Comparison of ENCODE assay signal across 8 mouse cellular contexts in the genomic region with DNA sequence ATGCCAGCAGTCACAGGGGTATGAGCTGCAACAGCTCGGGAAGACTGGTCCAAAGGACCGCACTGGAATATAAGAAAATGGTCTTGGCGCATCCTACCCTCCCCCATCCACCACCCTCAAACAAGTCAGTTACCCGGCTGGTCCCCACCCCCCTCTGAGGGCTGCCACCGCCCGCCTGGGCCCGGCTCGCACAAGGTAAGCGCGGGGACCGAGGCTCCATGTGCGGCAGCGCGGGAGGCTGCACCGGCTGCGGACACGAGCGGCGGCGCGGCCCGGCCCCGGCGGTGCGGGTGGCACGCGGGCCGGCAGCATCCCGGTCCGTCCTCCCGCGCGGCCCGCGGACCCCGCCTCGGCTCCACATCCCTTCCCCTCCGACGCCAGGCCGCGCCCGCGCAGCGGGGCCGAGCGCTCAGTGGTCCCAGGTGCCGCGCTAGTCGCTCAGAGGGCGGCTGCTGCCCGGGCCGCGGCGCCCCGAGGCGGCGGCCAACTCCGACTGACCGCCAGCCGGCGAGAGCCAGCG. TPM values are rescaled to one million over a fixed set of nuclear protein-coding genes. Genes with fewer than 3 reads are reported as not detected.
A peak's percentile ranks its signal among the peaks of the same experiment; 100 is the strongest.
DNase-seq lines count a peak whose midpoint lies in the region; ATAC-seq and TF ChIP-seq lines count a peak whose summit lies in the region.

No protein-coding gene starts in this region.

- no peaks in the 10 kb centered on the region for H3K9me3 ChIP-seq in heart, embryonic 10.5 days
- H3K9me3 ChIP-seq in forebrain, embryonic 13.5 days (replicated peaks): no peaks in the 10 kb centered on the region
- no peaks in the 10 kb centered on the region for H3K9me3 ChIP-seq in hindbrain, embryonic 15.5 days
- H3K9me3 ChIP-seq in limb, embryonic 13.5 days: no peaks in the 10 kb centered on the region
- H3K9me3 ChIP-seq in midbrain, embryonic 12.5 days: no peaks in the 10 kb centered on the region

- 1% methylated on average over 49 of the region's 62 CpGs for WGBS in heart, embryonic 10.5 days
- 0% methylated on average over 39 of the region's 62 CpGs for WGBS in forebrain, embryonic 13.5 days
- 0% methylated on average over 59 of the region's 62 CpGs for WGBS in hindbrain, embryonic 15.5 days
- under 1% methylated on average over 47 of the region's 62 CpGs for WGBS in limb, embryonic 13.5 days
- under 1% methylated on average over 42 of the region's 62 CpGs for WGBS in midbrain, embryonic 12.5 days

- H3K27me3 ChIP-seq in heart, embryonic 10.5 days (ENCODE audit: insufficient read depth, poor library complexity, severe bottlenecking): no peaks in the 10 kb centered on the region
- no peaks in the 10 kb centered on the region for H3K27me3 ChIP-seq in forebrain, embryonic 13.5 days
- H3K27me3 ChIP-seq in hindbrain, embryonic 15.5 days: no peaks in the 10 kb centered on the region
- no peaks in the 10 kb centered on the region for H3K27me3 ChIP-seq in limb, embryonic 13.5 days
- H3K27me3 ChIP-seq in midbrain, embryonic 12.5 days: no peaks in the 10 kb centered on the region

- H3K36me3 ChIP-seq in heart, embryonic 10.5 days: no peaks in the 10 kb centered on the region
- H3K36me3 ChIP-seq in forebrain, embryonic 13.5 days (ENCODE audit: poor library complexity, severe bottlenecking): no peaks in the 10 kb centered on the region
- no peaks in the 10 kb centered on the region for H3K36me3 ChIP-seq in hindbrain, embryonic 15.5 days
- no peaks in the 10 kb centered on the region for H3K36me3 ChIP-seq in limb, embryonic 13.5 days
- H3K36me3 ChIP-seq in midbrain, embryonic 12.5 days: no peaks in the 10 kb centered on the region

- peak overlapping the region; percentile 71 for H3K4me2 ChIP-seq in forebrain, embryonic 13.5 days
- H3K4me2 ChIP-seq in hindbrain, embryonic 15.5 days: peak overlapping the region; percentile 58
- peak overlapping the region; percentile 69 for H3K4me2 ChIP-seq in limb, embryonic 13.5 days (replicated peaks)
- H3K4me2 ChIP-seq in midbrain, embryonic 12.5 days (replicated peaks): peak overlapping the region; percentile 69

- peak; percentile 64 for ATAC-seq in forebrain, embryonic 13.5 days
- peak; percentile 74 for ATAC-seq in hindbrain, embryonic 15.5 days (ENCODE audit: low FRiP score, low read depth)
- ATAC-seq in limb, embryonic 13.5 days (ENCODE audit: low FRiP score, low read depth): peak; percentile 55
- ATAC-seq in midbrain, embryonic 12.5 days (ENCODE audit: low FRiP score, low read depth): peak; percentile 73

- H3K4me3 ChIP-seq in heart, embryonic 10.5 days: peak overlapping the region; percentile 78
- peak overlapping the region; percentile 96 for H3K4me3 ChIP-seq in bone marrow macrophage, adult 2 months (ENCODE audit: insufficient read depth, low read length)
- H3K4me3 ChIP-seq in forebrain, embryonic 13.5 days: peak overlapping the region; percentile 90
- H3K4me3 ChIP-seq in hindbrain, embryonic 15.5 days: peak overlapping the region; percentile 93
- H3K4me3 ChIP-seq in limb, embryonic 13.5 days: peak overlapping the region; percentile 90
- peak overlapping the region; percentile 94 for H3K4me3 ChIP-seq in midbrain, embryonic 12.5 days

- TF ChIP-seq CTCF in bone marrow macrophage, adult 2 months (IDR thresholded peaks at IDR 0.05; ENCODE audit: low read depth, low read length): no peak

- H3K9ac ChIP-seq in forebrain, embryonic 13.5 days: peak overlapping the region; percentile 93
- H3K9ac ChIP-seq in hindbrain, embryonic 15.5 days: peak overlapping the region; percentile 94
- H3K9ac ChIP-seq in limb, embryonic 13.5 days: peak overlapping the region; percentile 87
- H3K9ac ChIP-seq in midbrain, embryonic 12.5 days (replicated peaks): peak overlapping the region; percentile 97

- DNase-seq in heart, embryonic 10.5 days (ENCODE audit: low spot score): peak; percentile 84
- DNase-seq in heart, adult 11 months: no peak
- peak; percentile 83 for DNase-seq in testis, postnatal 14 days (ENCODE audit: low spot score)

- H3K4me1 ChIP-seq in heart, embryonic 10.5 days: peaks cover 13% of the 10 kb centered on the region
- H3K4me1 ChIP-seq in bone marrow macrophage, adult 2 months (ENCODE audit: control insufficient read depth, insufficient read depth, low read length): peaks cover 13% of the 10 kb centered on the region
- H3K4me1 ChIP-seq in forebrain, embryonic 13.5 days: peaks cover 22% of the 10 kb centered on the region
- peaks cover 22% of the 10 kb centered on the region for H3K4me1 ChIP-seq in hindbrain, embryonic 15.5 days (replicated peaks)
- peaks cover 19% of the 10 kb centered on the region for H3K4me1 ChIP-seq in limb, embryonic 13.5 days
- H3K4me1 ChIP-seq in midbrain, embryonic 12.5 days: peaks cover 18% of the 10 kb centered on the region

- no peak for TF ChIP-seq POLR2A in bone marrow macrophage, adult 2 months (IDR thresholded peaks at IDR 0.05; ENCODE audit: borderline replicate concordance, low read depth, low read length)

- peak overlapping the region; percentile 98 for H3K27ac ChIP-seq in heart, embryonic 10.5 days
- H3K27ac ChIP-seq in bone marrow macrophage, adult 2 months (ENCODE audit: insufficient read depth, low read depth, low read length): peak overlapping the region; percentile 94
- peak overlapping the region; percentile 98 for H3K27ac ChIP-seq in forebrain, embryonic 13.5 days
- H3K27ac ChIP-seq in hindbrain, embryonic 15.5 days (replicated peaks): peak overlapping the region; percentile 99
- H3K27ac ChIP-seq in limb, embryonic 13.5 days: peak overlapping the region; percentile 93
- H3K27ac ChIP-seq in midbrain, embryonic 12.5 days (replicated peaks): peak overlapping the region; percentile 99

RNA-seq across cellular contexts. Expression of a gene that starts 0.5 kb away (rescaled TPM):
- 46.1 and 53.1 TPM in 2 replicates for polyA plus RNA-seq in heart, embryonic 10.5 days (2016; fragmentation: Nextera tagmentation; extraction: Ambion mirVana)
- polyA plus RNA-seq in bone marrow macrophage, adult 2 months (2012; ENCODE audit: insufficient read depth, insufficient read length, missing spikeins): 35.1 and 35.8 TPM in 2 replicates
- polyA plus RNA-seq in forebrain, embryonic 13.5 days (2015; fragmentation: Nextera tagmentation; extraction: Ambion mirVana): 79.6 and 84.2 TPM in 2 replicates
- 66.7 and 68.6 TPM in 2 replicates for polyA plus RNA-seq in hindbrain, embryonic 15.5 days (2015; fragmentation: Nextera tagmentation; extraction: Ambion mirVana)
- 52.2 and 57.5 TPM in 2 replicates for polyA plus RNA-seq in limb, embryonic 13.5 days (2015; fragmentation: Nextera tagmentation; extraction: Ambion mirVana)
- polyA plus RNA-seq in midbrain, embryonic 12.5 days (2016; fragmentation: Nextera tagmentation; extraction: Ambion mirVana): 86.3 and 89.3 TPM in 2 replicates
